Mouse (Mus musculus): ENCODE results near the gene Jak1. TPM values are rescaled to one million over a fixed set of nuclear protein-coding genes. Genes with fewer than 3 reads are reported as not detected.
A peak's percentile ranks its signal among the peaks of the same experiment; 100 is the strongest.

Gene Jak1
- polyA plus RNA-seq, 1 experiment from 2014 or later, result 46.3 TPM

DNA sequence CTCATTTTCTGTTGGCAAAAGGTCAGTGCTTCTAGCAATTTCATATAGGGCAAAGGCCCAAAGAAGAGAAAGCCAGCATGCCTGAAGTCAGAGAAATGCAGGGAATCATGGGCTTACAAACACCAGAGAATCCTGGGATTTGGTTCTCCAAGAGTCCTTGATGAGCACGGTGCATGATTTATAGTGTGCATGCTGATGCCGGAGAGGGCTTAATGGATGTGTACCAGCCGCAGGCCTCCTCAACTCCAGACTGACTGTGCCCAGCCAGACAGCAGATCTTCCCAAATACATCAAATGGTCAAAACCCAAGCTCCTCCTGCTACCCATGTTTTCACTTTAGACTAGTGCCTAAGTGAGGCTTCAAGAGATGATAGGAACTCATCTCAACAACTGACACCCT, 87.3 kb downstream of the Jak1 start:
- no peak for ATAC-seq
- TF ChIP-seq CTCF (IDR thresholded peaks at IDR 0.05; ENCODE audit: low read depth), result no peak
- WGBS, result 82% methylated on average over 3 of the region's 3 CpGs

DNA sequence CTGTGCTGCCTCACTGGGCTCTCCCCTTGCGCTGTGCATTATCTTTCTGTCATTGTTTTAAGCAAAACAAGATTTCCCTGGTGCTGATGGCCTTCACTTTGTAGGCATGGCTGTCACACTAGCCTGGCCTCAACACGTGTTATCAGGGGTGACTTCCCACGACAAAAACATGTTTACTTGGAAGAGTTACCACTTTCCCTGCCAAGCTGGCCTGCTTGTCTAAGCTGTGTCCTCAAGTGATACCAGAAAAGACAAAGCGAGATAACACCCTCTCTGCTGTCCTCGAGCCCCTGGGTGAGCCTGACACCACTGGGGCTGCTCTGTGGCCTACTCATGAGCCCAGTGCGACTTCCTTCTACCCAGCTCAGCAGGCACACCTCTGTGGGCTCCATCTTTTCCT, 89.0 kb downstream of the Jak1 start:
- H3K36me3 ChIP-seq (ENCODE audit: control insufficient read depth, insufficient read depth), result peaks cover 51% of the 10 kb centered on the region
- no peaks in the 10 kb centered on the region for H3K27me3 ChIP-seq (replicated peaks; ENCODE audit: control insufficient read depth, insufficient read depth, low read length)
- H3K9ac ChIP-seq (ENCODE audit: low read depth, low read length), result no peak overlapping the region
- H3K4me3 ChIP-seq (ENCODE audit: low read depth, low read length), result no peak overlapping the region
- H3K9me3 ChIP-seq (ENCODE audit: control insufficient read depth), result no peaks in the 10 kb centered on the region
- no peak for ATAC-seq
- TF ChIP-seq CTCF (IDR thresholded peaks at IDR 0.05; ENCODE audit: low read depth), result no peak
- no peaks in the 10 kb centered on the region for H3K4me1 ChIP-seq (replicated peaks; ENCODE audit: control insufficient read depth, insufficient read depth, low read length)
- no peak overlapping the region for H3K4me2 ChIP-seq (replicated peaks; ENCODE audit: low read depth)
- no peak overlapping the region for H3K27ac ChIP-seq (ENCODE audit: low read depth, low read length)
- WGBS, result 81% methylated on average over 6 of the region's 6 CpGs

More for the DNA sequence above, 87.3 kb downstream of the Jak1 start:
- no peaks in the 10 kb centered on the region for H3K27me3 ChIP-seq (replicated peaks; ENCODE audit: control insufficient read depth, insufficient read depth, low read length)
- H3K4me1 ChIP-seq (replicated peaks; ENCODE audit: control insufficient read depth, insufficient read depth, low read length), result no peaks in the 10 kb centered on the region
- H3K4me2 ChIP-seq (replicated peaks; ENCODE audit: low read depth), result no peak overlapping the region
- H3K9me3 ChIP-seq (ENCODE audit: control insufficient read depth), result no peaks in the 10 kb centered on the region
- no peak overlapping the region for H3K9ac ChIP-seq (ENCODE audit: low read depth, low read length)
- no peak overlapping the region for H3K4me3 ChIP-seq (ENCODE audit: low read depth, low read length)
- H3K27ac ChIP-seq (ENCODE audit: low read depth, low read length), result no peak overlapping the region
- H3K36me3 ChIP-seq (ENCODE audit: control insufficient read depth, insufficient read depth), result peaks cover 59% of the 10 kb centered on the region

DNA sequence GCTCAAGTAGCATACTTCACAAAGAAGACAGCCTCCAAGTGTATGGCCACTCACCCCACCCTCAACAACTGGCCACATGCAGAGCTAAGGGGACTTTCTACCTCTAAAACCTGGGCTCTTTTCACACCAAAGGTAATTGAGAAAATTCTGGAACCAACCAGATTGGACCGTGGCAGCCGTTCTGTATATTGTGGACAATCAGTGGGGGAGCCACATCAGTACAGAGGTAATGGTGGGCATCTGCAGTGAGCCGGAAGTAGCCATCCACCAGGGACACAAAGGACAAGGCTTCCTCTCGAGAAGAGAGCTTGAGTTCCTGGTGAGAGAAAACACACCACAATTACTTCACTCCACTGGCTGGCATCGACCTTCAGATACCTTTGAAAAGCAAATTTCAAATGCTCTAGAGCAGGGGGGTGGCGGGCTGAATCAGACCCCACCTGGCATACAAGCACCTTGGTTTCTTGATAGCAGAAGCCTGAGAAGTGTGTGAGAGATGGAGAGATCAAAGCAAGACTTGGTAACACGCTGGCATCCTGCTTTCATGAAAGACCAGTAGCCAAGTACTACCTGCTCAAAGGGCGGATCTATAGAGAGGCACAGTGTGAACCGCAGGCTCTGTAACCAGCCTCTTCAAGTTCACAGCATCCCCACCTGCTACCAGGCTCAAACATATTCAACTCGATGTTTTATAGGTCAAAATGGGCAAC, 90.0 kb downstream of the Jak1 start:
- no peak overlapping the region for H3K4me2 ChIP-seq (replicated peaks; ENCODE audit: low read depth)
- peaks cover 56% of the 10 kb centered on the region for H3K36me3 ChIP-seq (ENCODE audit: control insufficient read depth, insufficient read depth)
- no peak overlapping the region for H3K4me3 ChIP-seq (ENCODE audit: low read depth, low read length)
- H3K9ac ChIP-seq (ENCODE audit: low read depth, low read length), result no peak overlapping the region
- no peak for TF ChIP-seq CTCF (IDR thresholded peaks at IDR 0.05; ENCODE audit: low read depth)
- H3K4me1 ChIP-seq (replicated peaks; ENCODE audit: control insufficient read depth, insufficient read depth, low read length), result no peaks in the 10 kb centered on the region
- no peaks in the 10 kb centered on the region for H3K9me3 ChIP-seq (ENCODE audit: control insufficient read depth)
- WGBS, result 90% methylated on average over 10 of the region's 10 CpGs
- H3K27ac ChIP-seq (ENCODE audit: low read depth, low read length), result no peak overlapping the region
- no peak for ATAC-seq
- H3K27me3 ChIP-seq (replicated peaks; ENCODE audit: control insufficient read depth, insufficient read depth, low read length), result no peaks in the 10 kb centered on the region

DNA sequence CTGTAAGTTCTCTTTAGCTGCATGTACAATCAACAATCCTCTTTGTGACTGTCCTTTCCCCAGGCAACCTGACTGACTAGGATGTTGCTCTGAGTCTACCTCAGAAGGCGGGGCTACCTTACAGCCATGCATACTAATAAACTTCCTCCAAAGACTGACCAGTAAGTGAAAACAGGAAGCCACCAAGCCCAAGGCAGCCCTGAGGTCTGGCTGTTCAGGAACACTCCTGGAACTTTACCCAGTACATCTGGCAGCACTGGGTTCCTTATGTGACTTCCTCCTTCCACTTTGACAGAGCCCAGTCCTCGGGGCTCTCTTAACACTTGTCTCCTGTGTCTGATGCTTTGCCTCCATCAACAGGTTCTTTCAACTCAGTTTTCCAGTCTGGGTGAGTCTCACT, 92.3 kb downstream of the Jak1 start:
- Histone ChIP-seq H3K27me3 (replicated peaks; ENCODE audit: control insufficient read depth, insufficient read depth, low read length) (no peaks in the 10 kb centered on the region), H3K36me3 (ENCODE audit: control insufficient read depth, insufficient read depth) (peaks cover 57% of the 10 kb centered on the region), H3K4me2 (replicated peaks; ENCODE audit: low read depth) (no peak overlapping the region), H3K9me3 (ENCODE audit: control insufficient read depth) (no peaks in the 10 kb centered on the region), H3K4me3 (ENCODE audit: low read depth, low read length) (no peak overlapping the region), H3K27ac (ENCODE audit: low read depth, low read length) (no peak overlapping the region), H3K9ac (ENCODE audit: low read depth, low read length) (no peak overlapping the region), H3K4me1 (replicated peaks; ENCODE audit: control insufficient read depth, insufficient read depth, low read length) (no peaks in the 10 kb centered on the region)
- no peak for TF ChIP-seq CTCF (IDR thresholded peaks at IDR 0.05; ENCODE audit: low read depth)
- 64% methylated on average over 2 of the region's 2 CpGs for WGBS
- 0 out of 2 replicates have a peak, but pooled peaks have one; percentile 22 for ATAC-seq

GRCm38 (mm10) chr4:101168189-101168778, 96.8 kb downstream of the Jak1 start:
- Histone ChIP-seq H3K9ac (ENCODE audit: low read depth, low read length) (no peak overlapping the region), H3K27ac (ENCODE audit: low read depth, low read length) (no peak overlapping the region), H3K4me1 (replicated peaks; ENCODE audit: control insufficient read depth, insufficient read depth, low read length) (no peaks in the 10 kb centered on the region), H3K9me3 (ENCODE audit: control insufficient read depth) (no peaks in the 10 kb centered on the region), H3K27me3 (replicated peaks; ENCODE audit: control insufficient read depth, insufficient read depth, low read length) (no peaks in the 10 kb centered on the region), H3K4me3 (ENCODE audit: low read depth, low read length) (no peak overlapping the region), H3K4me2 (replicated peaks; ENCODE audit: low read depth) (no peak overlapping the region), H3K36me3 (ENCODE audit: control insufficient read depth, insufficient read depth) (peaks cover 56% of the 10 kb centered on the region)
- ATAC-seq, result peak; percentile 59; the same call in 1 of the 2 replicates
- peak; percentile 88 for TF ChIP-seq CTCF (IDR thresholded peaks at IDR 0.05; ENCODE audit: low read depth)
- WGBS, result 51% methylated on average over 6 of the region's 6 CpGs

GRCm38 (mm10) chr4:101167777-101168176, 97.3 kb downstream of the Jak1 start:
- WGBS, result 83% methylated on average over 1 of the region's 1 CpGs
- Histone ChIP-seq H3K27ac (ENCODE audit: low read depth, low read length) (no peak overlapping the region), H3K36me3 (ENCODE audit: control insufficient read depth, insufficient read depth) (peaks cover 60% of the 10 kb centered on the region), H3K4me3 (ENCODE audit: low read depth, low read length) (no peak overlapping the region), H3K9me3 (ENCODE audit: control insufficient read depth) (no peaks in the 10 kb centered on the region), H3K4me2 (replicated peaks; ENCODE audit: low read depth) (no peak overlapping the region), H3K9ac (ENCODE audit: low read depth, low read length) (no peak overlapping the region), H3K27me3 (replicated peaks; ENCODE audit: control insufficient read depth, insufficient read depth, low read length) (no peaks in the 10 kb centered on the region), H3K4me1 (replicated peaks; ENCODE audit: control insufficient read depth, insufficient read depth, low read length) (no peaks in the 10 kb centered on the region)
- no peak for ATAC-seq
- no peak for TF ChIP-seq CTCF (IDR thresholded peaks at IDR 0.05; ENCODE audit: low read depth)

All from intestine, postnatal 0 days (tissue).